Mouse (Mus musculus) embryo, embryonic 10 days (tissue): ENCODE measurements at regions not wholly inside any gene's neighbourhood (a gene's known extent, or its start where the extent isn't known, plus 50 kb on each side); places are given as distances from the start of the nearest gene placed in this dataset.

ENCODE experiments used
- DNase-seq: peaks from one replicate; pipeline ENCODE4 v3.0.0-alpha.2; 2015; ENCODE audit warnings: low spot score

- no peak for DNase-seq
These were observed 193.5 kb upstream of the Adamts16 start for GRCm38 (mm10) chr13:71034926-71035687.

GRCm38 (mm10) chr13:71008216-71008615 is 166.6 kb upstream of the Adamts16 start:
- peak; percentile 83 for DNase-seq

- peak; percentile 79 for DNase-seq
These were observed 164.5 kb upstream of the Adamts16 start for GRCm38 (mm10) chr13:71006117-71006516.

GRCm38 (mm10) chr13:71003517-71003916 is 161.9 kb upstream of the Adamts16 start:
- no peak for DNase-seq

GRCm38 (mm10) chr13:71001278-71001677 is 159.7 kb upstream of the Adamts16 start:
- peak; percentile 80 for DNase-seq

- DNase-seq = peak; percentile 39
These were observed 158.9 kb upstream of the Adamts16 start for GRCm38 (mm10) chr13:71000422-71001008.

- no peak for DNase-seq
These were observed 151.9 kb upstream of the Adamts16 start for GRCm38 (mm10) chr13:70993522-70993921.

GRCm38 (mm10) chr13:70989999-70990645 is 148.5 kb upstream of the Adamts16 start:
- DNase-seq = no peak

- DNase-seq = no peak
These were observed 137.7 kb upstream of the Adamts16 start for GRCm38 (mm10) chr13:70979344-70979743.

GRCm38 (mm10) chr13:70978547-70979307 is 137.1 kb upstream of the Adamts16 start:
- no peak for DNase-seq

- DNase-seq = peak; percentile 44
These were observed 128.0 kb upstream of the Adamts16 start for GRCm38 (mm10) chr13:70969596-70969995.

- DNase-seq = no peak
These were observed 126.2 kb upstream of the Adamts16 start for GRCm38 (mm10) chr13:70967781-70968180.

- DNase-seq = peak; percentile 61
These were observed 121.8 kb upstream of the Adamts16 start for GRCm38 (mm10) chr13:70963384-70963783.

GRCm38 (mm10) chr13:70934309-70935037 is 92.9 kb upstream of the Adamts16 start:
- peak; percentile 10 for DNase-seq

GRCm38 (mm10) chr13:70913834-70914233 is 72.2 kb upstream of the Adamts16 start:
- no peak for DNase-seq

GRCm38 (mm10) chr13:70910934-70911333 is 69.3 kb upstream of the Adamts16 start:
- DNase-seq = no peak

GRCm38 (mm10) chr13:70904834-70905233 is 63.2 kb upstream of the Adamts16 start:
- no peak for DNase-seq

GRCm38 (mm10) chr13:70903831-70904230 is 62.2 kb upstream of the Adamts16 start:
- DNase-seq = no peak

- no peak for DNase-seq
These were observed 61.5 kb upstream of the Adamts16 start for GRCm38 (mm10) chr13:70903150-70903549.

GRCm38 (mm10) chr13:70902727-70903126 is 61.1 kb upstream of the Adamts16 start:
- DNase-seq = peak; percentile 13

GRCm38 (mm10) chr13:70891634-70892033 is 50.0 kb upstream of the Adamts16 start:
- DNase-seq = no peak
